Comparison of ENCODE assay signal across 8 mouse cellular contexts in the genomic region with DNA sequence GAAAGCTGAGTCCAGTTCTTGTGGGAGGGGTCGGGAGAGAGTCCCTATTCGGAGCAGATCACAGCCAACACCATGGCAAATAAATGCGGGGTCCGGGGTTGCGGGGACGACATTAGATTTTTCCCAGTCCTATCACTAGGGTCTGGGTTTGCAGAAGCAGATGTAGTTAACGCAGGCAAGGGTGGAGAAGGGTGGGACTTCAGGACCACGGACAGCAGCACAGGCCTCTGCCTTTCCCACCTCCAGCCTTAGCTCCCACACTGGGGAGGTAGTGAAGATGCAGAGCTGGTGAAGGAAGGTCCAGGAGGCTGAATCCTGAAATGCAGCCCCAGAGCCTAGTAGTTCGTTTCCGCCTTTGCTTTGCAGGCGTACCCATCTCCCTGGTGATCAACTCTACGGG. TPM values are rescaled to one million over a fixed set of nuclear protein-coding genes. Genes with fewer than 3 reads are reported as not detected.
DNase-seq lines count a peak whose midpoint lies in the region; ATAC-seq lines count a peak whose summit lies in the region.

No protein-coding gene starts in this region.

- peak; percentile 20 for DNase-seq in kidney, adult 9 months
- no peak for DNase-seq in kidney, adult 11 months
- peak; percentile 30 for DNase-seq in adipocyte (ENCODE audit: low spot score)
- DNase-seq in ovary, adult 18-20 months (ENCODE audit: low spot score) = peak; percentile 21
- DNase-seq in frontal cortex, postnatal 36 days (ENCODE audit: low spot score in 2 of 2) = no peak
- no peak for DNase-seq in cerebellum, adult 9-11 months
- DNase-seq in layer of hippocampus, postnatal 36 days = no peak

- peak; percentile 26 to 56; a peak in 2 of 4 replicates for ATAC-seq in hematopoietic stem cell, adult 5-6 weeks (replicated peaks in 1 of 2; ENCODE audit: insufficient read depth in 1 of 2, low FRiP score in 2 of 2, low TSS enrichment in 1 of 2, low read depth in 1 of 2, poor library complexity in 2 of 2, severe bottlenecking in 2 of 2)

RNA-seq across cellular contexts. Expression of gene Hmcn2, which starts 31.9 kb away (rescaled TPM):
- 1.5 TPM in 1 of 2 replicates, not detected in the other for total RNA-seq in hematopoietic stem cell, adult 5-6 weeks (2017)
- total RNA-seq in layer of hippocampus, postnatal 36 days (2021) = under 1 TPM; 0.23 to 0.35 TPM

Comparison
In these comparisons a context has a peak if more than half of its experiments do, and no peak if none do; other contexts are left out.
1. DNase-seq: peak in kidney, adult 9 months (single experiment), adipocyte (single experiment) and ovary, adult 18-20 months (single experiment); none in kidney, adult 11 months (single experiment), frontal cortex, postnatal 36 days (0 of 2), cerebellum, adult 9-11 months (single experiment) and layer of hippocampus, postnatal 36 days (0 of 2).